Mouse (Mus musculus) bone marrow, adult 2 months (tissue): ENCODE measurements around the gene Ntsr1. TPM values are rescaled to one million over a fixed set of nuclear protein-coding genes. Genes with fewer than 3 reads are reported as not detected.

Experiments
- H3K27ac ChIP-seq: fragments of 200-500 bp; 2 replicates; pipeline ENCODE4 v1.5.1; 2012; ENCODE audit warnings: low read depth, mild to moderate bottlenecking, control low read depth, inconsistent platforms, low read length; ENCODE audit not compliant: control insufficient read depth, poor library complexity, insufficient read depth
- H3K4me1 ChIP-seq: fragments of 200-500 bp; 2 replicates; pipeline ENCODE4 v1.6.1; 2011; ENCODE audit warnings: low read length; ENCODE audit not compliant: control insufficient read depth, insufficient read depth
- H3K4me3 ChIP-seq: fragments of 200-500 bp; replicated peaks from 2 replicates; pipeline ENCODE3; 2011; ENCODE audit warnings: mild to moderate bottlenecking, low read depth, low read length, control low read depth; ENCODE audit not compliant: control insufficient read depth
- CTCF ChIP-seq: fragments of 200-500 bp; IDR thresholded peaks from 2 replicates; pipeline ENCODE4 v1.5.1; 2011; ENCODE audit warnings: low read length, control low read depth; ENCODE audit not compliant: control insufficient read depth, insufficient read depth
- POLR2A ChIP-seq: fragments of 200-500 bp; IDR thresholded peaks from 2 replicates; pipeline ENCODE4 v1.6.1; 2011; ENCODE audit warnings: low read depth, mild to moderate bottlenecking, control low read depth, low read length, borderline replicate concordance; ENCODE audit not compliant: control insufficient read depth
- WGBS: fragments of 180-500 bp; shearing (Covaris S2); methylation state at CpG from one replicate; pipeline ENCODE4 v1.1.7; 2018; 5-methylcytosine and 5-hydroxymethylcytosine counted together
- polyA plus RNA-seq: library from polyadenylated mRNA; stranded (reverse); fragments of >200 nt; gene quantifications from 2 replicates; pipeline ENCODE4 v1.2.4, GENCODE M21; 2011; ENCODE audit warnings: low replicate concordance; ENCODE audit not compliant: missing spikeins, insufficient read depth, insufficient read length

Ntsr1 gene
- not detected in 2 replicates for polyA plus RNA-seq

DNA sequence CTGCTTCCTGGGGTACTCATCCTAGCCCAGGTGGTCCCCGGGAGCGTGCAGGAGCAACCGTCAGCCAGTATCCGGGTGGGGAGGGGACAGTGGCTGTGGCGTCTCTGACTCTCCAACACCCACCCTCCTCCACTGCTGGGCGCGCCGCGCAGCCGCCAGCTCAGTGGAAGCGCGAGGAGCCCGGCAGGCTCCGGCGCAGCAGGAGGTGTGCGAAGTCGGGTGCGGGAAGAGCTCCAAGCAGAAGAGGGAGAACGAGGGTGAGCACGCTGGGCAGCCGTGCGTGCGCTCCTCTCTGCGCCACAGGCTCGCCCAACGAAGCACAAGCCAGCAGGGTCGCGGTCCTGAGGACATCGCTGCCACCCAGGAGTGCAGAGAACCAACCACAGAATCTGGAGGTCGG is at the start of gene Ntsr1:
TSS of gene Ntsr1 (plus strand) at position 236 of the 400 bp plus-strand sequence.
- WGBS = 3% methylated on average over 30 of the region's 30 CpGs

DNA sequence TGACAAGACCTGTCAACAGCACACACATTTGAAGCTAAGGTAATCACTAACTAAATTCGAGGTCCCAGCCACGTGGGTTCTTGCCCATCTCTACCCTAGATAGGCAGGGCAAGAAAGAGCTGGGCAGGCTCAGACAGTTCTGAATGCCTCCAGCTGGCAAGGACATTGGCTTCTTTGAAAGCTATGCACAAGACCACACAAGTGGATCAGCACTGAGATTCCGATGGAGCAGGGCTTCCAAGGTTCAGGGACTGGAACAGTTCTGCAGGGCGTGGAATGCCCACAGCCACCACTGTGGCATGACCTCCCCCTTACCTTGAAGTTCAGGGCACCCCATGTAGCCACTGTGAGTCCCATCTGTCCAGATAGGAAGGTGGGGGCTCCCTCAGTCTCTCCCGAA is 49.2 kb upstream of the Ntsr1 start:
- Histone ChIP-seq H3K4me1 (peaks cover 9% of the 10 kb centered on the region; the same call in 1 of the 2 replicates), H3K4me3 (no peak overlapping the region), H3K27ac (no peak overlapping the region)
- 74% methylated on average over 5 of the region's 5 CpGs for WGBS
- TF ChIP-seq POLR2A (no peak), CTCF (no peak)

More for the DNA sequence above, at the start of gene Ntsr1:
- Histone ChIP-seq H3K27ac (no peak within 1 kb of the TSS; the same call in 1 of the 2 replicates), H3K4me1 (no peaks in the 10 kb centered on the region), H3K4me3 (no peak within 1 kb of the TSS)
- TF ChIP-seq POLR2A (no peak), CTCF (no peak)

DNA sequence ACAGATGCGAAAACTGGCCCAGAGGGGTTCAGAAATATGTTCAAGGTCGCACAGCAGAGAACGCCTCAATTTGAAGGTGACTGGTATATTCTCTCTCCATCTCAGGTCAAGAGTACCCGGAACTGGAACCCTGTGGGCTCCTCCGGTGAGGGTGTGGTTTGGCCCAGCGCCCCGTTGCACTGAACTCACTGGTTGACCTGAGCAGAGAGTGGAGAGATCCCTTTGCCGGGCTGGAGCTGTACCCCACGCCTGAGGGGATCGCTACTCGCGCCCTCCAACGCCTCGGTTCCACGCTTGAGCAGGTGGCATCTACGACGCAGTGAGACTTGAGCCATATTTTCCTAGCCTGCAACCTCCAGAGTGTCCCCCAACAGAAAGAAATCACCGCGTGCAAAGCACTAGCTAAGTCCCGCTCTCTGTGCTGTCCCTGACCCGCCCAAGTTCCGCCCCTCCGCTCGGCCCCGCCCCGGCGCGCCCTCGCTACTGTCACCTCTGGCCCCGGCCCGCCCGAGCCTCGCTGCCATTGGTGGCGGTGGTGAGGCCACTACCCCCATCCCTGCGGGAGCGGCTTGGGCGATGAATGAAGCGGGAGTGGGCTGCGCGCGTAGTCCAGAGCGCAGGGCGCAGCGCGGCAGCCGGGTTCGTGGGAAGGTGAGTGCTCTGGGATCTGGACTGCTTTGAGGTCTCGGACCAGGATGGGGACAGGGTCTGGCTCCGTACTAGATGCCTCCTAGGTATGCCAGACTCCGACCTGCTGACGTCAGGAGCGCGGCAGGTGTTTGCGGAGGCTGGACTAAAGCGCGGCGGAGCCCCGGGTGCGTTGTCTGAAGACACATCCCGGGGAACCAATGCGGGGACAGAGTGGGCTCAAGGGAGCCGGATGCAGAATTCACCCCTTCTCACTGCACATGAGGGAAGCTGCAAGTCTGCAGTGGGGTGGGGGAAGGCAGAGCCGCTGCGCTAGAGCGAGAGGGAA is 43.8 kb upstream of the Ntsr1 start, which contains the start of gene Slco4a1:
TSS of gene Slco4a1 (plus strand) at position 523 of the 976 bp plus-strand sequence.
- Histone ChIP-seq H3K4me3 (peak within 1 kb of the TSS; percentile 92), H3K27ac (peak within 1 kb of the TSS; percentile 53), H3K4me1 (peaks cover 3% of the 10 kb centered on the region)
- 1% methylated on average over 65 of the region's 65 CpGs for WGBS
- TF ChIP-seq POLR2A (peak; percentile 82; the same call in 1 of the 2 replicates), CTCF (no peak)

DNA sequence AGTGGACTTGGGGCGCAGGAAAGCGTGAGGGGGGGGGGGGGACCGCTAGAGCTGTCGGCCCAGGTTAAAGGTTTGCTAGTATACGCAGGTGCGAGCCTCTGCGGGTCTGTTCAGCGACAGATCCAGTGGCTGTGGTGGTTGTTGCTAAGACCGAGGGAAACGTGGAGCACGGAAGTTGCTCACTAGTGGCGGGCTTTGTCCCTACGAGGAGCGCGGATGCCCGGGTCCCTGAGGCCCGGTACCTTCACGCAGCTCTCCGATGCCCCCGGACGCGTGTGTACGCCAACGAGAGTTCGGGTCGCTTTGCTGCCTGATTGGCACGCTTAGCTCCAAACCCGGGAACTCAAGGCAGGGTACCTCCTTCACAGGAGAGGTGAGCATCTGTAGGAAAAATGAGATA is 43.1 kb upstream of the Ntsr1 start:
- Histone ChIP-seq H3K27ac (no peak overlapping the region; the same call in 1 of the 2 replicates), H3K4me3 (peak overlapping the region; percentile 92), H3K4me1 (peaks cover 3% of the 10 kb centered on the region)
- 2% methylated on average over 27 of the region's 28 CpGs for WGBS
- no peak for TF ChIP-seq POLR2A
- TF ChIP-seq CTCF = no peak

DNA sequence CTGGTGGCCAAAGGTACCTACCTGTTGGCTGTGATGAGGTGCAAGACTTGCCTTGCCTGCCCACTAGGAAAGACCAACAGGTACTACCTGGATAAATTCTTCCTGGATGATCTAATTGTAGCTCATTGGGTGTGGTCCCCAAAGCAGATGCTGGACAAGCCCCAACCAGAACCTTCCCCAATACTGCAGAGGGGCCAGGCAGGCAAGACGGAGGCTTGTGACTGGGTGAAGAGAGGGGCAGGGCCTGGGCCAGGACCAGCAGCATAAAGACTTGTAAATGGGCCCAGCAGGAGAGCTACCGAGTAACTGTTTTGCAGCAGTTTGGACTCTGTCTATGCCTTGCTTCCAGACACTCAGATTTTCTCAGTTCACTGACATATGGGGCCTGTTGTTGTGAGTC is 42.1 kb upstream of the Ntsr1 start:
- TF ChIP-seq CTCF = no peak
- TF ChIP-seq POLR2A = no peak
- WGBS = 56% methylated on average over 2 of the region's 2 CpGs
- Histone ChIP-seq H3K27ac (no peak overlapping the region), H3K4me1 (peaks cover 3% of the 10 kb centered on the region), H3K4me3 (no peak overlapping the region)

DNA sequence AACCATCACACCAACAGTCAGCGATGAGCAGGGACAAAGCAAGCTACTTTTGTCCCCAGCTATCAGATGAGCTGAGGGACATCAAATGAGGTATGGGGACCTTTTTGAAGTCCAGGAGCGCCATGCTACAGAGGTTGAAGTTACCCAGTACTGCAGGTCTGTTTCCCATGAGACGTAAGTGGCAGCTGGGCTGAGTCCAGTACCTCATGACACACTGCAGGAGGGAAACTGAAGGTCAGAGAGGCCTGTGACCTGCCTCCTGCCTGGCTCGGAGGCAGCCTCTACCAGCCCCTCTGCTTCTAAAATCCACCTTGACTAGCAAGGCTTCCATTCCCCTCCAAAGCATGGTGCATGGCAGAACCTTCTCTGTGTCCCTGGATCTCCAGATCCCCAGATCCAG is 40.3 kb upstream of the Ntsr1 start:
- no peaks in the 10 kb centered on the region; the same call in none of the 2 replicates for H3K4me1 ChIP-seq
- H3K27ac ChIP-seq = no peak overlapping the region
- no peak for TF ChIP-seq POLR2A
- TF ChIP-seq CTCF = no peak
- H3K4me3 ChIP-seq = no peak overlapping the region
- 76% methylated on average over 4 of the region's 4 CpGs for WGBS

DNA sequence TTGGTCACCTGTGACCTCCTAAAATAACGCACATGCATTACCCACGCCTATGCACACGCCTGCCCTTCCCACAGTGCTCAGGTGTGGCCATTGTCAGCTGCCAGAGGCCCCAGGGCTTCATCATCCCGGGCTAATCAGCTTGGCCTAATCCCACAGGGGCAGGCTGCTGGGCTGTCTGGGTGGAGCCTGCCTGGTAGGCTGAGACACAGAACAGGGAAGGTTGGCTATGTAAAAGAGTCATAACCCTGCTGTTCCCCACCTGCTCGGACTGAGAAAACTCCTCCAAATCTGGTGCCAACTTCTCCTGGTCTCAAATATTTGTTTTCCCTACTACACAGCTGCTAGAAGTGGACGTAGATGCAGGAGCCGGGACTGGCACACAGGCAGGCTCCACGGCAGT is 39.0 kb upstream of the Ntsr1 start:
- TF ChIP-seq CTCF (no peak), POLR2A (no peak)

DNA sequence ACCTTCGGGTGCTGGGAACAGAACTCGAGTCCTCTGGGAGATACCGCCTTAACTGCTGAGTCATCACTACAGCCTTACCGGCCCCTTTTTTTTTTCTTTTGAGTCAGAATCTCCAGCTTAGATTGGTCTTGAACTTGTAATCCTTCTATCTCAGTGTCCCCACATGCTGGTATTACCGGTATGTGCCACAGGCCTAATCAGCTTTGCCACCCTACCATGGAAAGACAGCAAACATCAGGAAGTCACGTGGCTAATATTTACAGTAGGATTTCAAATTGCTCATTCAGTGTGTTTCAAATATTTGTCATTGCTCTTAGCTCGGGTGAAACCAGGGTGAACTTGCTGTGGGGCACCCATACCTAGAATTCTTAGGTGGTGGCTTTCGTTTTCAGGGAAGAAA is 37.2 kb upstream of the Ntsr1 start:
- TF ChIP-seq POLR2A = no peak
- no peak for TF ChIP-seq CTCF
- no peak overlapping the region for H3K4me3 ChIP-seq
- H3K27ac ChIP-seq = no peak overlapping the region
- 74% methylated on average over 8 of the region's 8 CpGs for WGBS
- H3K4me1 ChIP-seq = no peaks in the 10 kb centered on the region; the same call in 1 of the 2 replicates

More for the DNA sequence above, 39.0 kb upstream of the Ntsr1 start:
- Histone ChIP-seq H3K4me3 (no peak overlapping the region), H3K4me1 (no peaks in the 10 kb centered on the region; the same call in none of the 2 replicates), H3K27ac (no peak overlapping the region)
- WGBS = 75% methylated on average over 8 of the region's 8 CpGs

DNA sequence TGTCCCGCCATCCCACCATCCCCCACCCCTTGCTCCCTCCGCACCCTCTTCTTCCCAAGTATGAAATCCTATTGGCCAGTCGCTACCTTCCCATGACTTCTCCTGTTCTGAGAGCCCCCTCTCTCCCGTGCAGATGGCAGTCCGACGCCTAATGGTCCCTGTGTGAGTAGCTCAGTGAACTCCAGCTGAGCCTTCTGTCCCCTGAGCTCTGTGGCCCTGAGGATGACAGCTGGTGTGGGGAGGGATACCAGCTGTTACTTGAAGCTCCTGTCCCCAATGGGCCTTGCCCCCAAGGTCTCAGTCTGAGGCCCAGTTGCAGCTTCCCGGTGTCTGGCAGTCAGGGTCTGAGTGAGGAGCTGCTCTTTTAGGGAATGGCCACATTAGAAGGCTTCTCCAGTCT is 33.3 kb upstream of the Ntsr1 start:
- H3K4me3 ChIP-seq = no peak overlapping the region
- H3K27ac ChIP-seq = no peak overlapping the region
- peaks cover 1% of the 10 kb centered on the region; the same call in 1 of the 2 replicates for H3K4me1 ChIP-seq
- TF ChIP-seq POLR2A (no peak), CTCF (no peak)
- WGBS = 84% methylated on average over 7 of the region's 7 CpGs
